Mouse (Mus musculus): Measurements from ENCODE around the gene Dclk2.

Dclk2 gene

DNA sequence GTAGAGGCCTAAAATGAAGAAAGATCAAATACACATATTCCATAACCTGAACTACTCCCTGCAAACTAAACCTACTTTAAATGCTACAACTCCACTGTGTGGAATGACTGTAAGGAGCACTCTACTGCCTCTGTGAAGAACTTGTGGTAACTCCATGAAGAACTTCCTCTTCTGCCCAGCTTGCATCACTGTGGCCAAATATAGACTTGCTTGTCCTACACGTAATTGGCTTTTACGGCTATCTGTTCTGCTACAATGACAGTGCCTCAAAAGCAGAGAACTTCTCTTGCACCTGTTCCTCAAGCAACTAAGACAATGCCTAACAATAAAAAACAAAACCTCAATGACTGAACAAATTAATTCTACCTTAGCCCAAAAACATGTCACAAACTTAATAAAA is 26.2 kb downstream of the Dclk2 start:
- DNase-seq (ENCODE audit: low spot score), result no peak

DNA sequence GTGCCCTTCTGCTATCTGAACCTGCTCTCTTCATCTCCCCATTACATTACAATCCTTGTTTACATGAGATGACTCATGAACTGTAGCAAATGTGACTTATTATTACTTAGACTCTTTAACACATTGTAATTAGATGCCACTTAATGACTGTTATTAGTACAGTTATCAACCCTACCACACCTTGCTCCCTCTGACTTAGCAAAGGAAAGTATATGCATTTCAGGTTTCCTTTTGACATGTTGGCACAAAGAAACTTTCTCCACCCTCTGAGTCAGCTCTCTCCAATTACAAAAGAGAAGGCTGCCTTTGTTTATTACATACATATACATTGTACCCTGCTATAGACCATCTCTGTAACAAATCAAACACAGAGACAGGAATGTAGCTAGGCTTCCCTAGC is 33.1 kb downstream of the Dclk2 start:
- DNase-seq (ENCODE audit: low spot score), result no peak

DNA sequence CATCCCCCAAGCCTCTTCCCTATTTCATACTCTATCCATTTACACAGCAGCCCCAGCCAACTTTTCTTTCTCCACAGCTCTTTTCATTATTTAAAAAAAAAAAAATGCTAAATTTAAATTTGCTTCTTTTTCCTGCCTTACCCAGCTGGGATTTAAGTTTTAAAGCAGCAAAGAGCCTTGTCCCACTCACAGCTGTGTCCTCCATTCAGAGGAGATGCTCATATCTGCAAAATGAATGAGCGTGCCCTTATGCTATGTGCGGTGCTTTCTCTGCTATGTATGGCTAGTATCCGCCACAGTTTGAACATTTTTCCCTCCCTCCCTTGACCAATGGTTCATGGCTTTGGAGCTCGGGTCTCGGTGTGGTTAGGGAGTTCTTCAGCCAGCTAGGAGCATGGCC is 35.5 kb downstream of the Dclk2 start:
- DNase-seq (ENCODE audit: low spot score), result no peak

DNA sequence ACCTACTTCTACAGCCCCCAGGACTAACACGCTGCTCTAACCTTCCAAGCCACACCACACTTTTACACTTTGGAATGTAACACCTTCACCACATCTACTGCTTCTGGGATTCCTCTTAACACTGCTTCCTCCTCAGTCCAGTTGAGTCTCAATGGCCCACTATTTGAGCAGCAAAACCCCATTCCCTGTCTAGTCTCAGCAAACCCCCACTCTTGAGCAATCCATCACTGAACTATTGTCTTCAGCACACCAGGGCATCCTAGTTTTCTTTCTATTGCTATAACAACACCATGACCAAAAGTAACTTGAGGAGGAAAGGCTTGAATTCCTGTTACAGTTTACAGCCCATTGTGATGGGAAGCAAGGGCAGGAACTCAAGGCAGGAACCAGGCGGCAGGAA is 36.2 kb downstream of the Dclk2 start:
- DNase-seq (ENCODE audit: low spot score), result no peak

DNA sequence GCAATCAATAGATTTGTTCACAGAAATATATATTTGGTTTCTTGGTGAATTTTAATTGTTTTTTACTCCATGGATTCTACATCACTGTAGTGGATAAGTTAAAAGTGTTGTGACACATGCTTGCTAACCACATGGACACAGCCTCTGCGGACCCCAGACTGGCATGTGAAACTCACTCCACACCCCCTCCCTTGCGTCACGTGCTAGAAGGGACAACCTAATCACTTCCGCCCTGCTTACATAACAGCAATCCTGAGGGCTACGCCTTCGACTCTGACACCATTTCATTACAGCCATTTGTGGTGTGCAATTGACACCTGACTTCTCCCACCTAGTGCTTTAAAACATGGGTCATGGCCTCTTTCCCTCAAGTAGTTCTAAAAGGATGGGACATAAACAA is 36.7 kb downstream of the Dclk2 start:
- DNase-seq (ENCODE audit: low spot score), result no peak

DNA sequence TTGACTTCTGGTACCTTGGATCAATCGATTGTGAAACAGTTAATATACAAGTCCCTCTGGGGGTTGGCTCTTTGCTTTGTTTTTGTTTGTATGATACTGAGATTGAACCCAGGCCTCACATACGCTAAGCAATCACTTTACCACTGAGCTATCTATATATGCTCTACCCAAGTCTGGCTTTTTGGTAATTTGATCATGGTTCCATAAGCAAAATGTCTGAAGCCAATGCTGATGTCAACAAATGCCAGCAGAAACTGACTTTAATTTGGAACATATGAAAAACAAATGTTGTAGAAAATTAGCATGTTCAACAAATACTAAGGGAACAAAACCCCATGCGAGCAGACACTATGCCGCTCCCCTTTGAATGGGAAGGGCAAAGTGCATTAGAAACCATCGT is 44.7 kb downstream of the Dclk2 start:
- DNase-seq (ENCODE audit: low spot score), result no peak

DNA sequence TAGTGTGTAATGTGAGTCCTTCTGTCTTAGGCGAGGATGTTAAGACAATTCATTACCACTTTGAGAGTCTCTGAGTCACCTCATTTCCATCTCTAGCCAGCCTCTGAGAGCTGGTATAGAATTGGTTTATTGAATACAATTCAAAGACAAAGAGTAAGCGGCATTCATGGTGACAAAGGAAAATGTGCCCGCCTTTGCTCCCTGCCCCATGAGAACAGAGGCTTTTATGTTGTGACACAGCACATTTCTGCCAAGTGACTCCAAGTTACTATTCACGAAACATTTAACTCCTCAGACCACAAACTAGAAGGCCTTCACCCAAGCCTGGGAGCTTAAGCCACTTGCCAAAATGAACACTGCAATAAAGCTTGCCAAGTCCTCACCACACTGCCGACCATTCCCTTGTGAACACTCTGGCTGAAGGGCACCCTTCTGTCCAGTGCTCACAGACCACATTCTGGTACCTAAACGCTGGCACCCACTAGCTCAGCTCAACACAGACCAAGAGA is 47.5 kb downstream of the Dclk2 start:
- no peak for DNase-seq (ENCODE audit: low spot score)

DNA sequence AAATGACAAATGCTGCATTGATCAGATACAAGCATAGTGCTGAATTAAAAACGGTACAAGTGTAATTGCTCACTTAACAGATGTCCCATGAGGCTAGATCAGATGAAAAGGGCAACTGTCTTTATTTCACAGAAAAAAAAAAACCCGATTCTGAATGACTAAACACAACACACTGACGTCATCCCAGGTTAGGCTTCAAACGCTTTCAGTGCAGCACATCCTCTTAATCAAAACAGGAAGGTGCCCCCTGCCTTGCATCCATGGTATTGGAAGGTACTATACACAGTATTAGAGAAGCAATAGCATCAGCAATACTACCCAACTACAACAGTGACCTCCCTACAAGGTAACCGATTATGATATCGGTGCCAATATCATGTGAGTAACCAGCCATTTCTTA is 49.7 kb downstream of the Dclk2 start:
- no peak for DNase-seq (ENCODE audit: low spot score)

DNA sequence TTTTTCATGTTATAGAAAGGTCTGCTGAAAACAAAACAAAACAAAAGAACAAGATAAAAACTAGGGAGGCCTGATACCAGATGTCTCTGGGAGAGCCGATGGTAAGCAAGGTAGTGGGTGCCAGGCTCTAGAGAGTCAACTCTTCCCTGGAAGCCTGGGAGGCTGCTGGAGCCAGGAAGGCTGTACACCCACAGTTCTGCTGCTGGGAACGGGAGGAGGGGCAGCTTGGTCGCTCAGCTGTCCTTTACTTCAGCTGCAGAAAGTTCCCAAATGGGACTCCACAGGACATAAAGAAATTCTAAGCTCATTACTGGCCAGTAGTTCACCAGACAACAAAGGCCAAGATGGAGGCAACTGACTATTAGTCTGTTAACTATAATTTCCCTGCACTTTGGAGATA is 50.2 kb downstream of the Dclk2 start:
- DNase-seq (ENCODE audit: low spot score), result no peak

DNA sequence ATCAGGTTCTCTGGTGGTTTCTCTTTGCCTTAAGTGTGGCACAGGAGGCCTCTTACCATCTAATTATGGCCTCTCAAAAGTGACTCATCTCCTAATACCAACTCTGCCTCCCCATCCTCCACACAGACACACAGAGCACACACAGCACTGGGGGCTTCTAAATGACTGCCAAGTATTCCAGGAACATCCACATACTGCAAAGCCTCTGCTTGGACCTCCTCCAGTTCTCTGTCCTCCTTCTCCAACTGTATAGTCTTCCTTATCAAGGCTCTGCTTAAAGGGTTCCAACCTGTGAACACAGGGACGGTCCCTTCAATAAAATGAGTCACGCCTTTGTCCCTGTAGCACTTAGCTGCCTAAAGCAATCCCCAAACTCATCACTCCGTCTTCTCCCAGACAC is 51.9 kb downstream of the Dclk2 start:
- no peak for DNase-seq (ENCODE audit: low spot score)

DNA sequence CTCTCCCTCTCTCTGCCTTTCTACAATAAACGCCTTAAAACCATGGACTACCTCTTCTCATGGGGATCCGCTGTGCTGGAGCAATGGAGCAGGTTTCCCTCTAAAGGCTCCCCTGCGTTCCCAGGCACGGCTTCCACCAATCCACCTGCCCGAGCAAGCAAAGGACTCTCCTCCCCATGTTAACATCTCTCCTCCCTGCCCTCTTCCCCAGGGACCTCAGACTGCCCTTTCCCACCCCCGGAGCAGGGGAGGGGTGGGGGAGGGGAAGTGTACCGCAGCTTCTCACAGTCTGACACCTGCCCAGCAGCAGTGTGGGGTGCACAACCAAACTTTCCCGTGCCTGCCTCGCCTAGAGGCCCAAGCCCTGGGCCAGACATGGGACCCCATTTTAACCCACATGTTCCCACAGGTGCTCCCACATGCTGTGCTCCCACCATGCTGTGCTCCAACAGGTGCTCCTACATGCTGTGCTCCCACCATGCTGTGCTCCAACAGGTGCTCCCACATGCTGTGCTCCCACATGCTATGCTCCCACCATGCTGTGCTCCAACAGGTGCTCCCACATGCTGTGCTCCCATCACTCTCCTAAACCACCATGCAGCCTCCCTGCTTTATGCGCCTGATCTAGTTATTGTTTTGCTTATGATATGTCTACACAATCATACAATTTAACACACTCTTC is 57.2 kb downstream of the Dclk2 start:
- DNase-seq (ENCODE audit: low spot score), result no peak

DNA sequence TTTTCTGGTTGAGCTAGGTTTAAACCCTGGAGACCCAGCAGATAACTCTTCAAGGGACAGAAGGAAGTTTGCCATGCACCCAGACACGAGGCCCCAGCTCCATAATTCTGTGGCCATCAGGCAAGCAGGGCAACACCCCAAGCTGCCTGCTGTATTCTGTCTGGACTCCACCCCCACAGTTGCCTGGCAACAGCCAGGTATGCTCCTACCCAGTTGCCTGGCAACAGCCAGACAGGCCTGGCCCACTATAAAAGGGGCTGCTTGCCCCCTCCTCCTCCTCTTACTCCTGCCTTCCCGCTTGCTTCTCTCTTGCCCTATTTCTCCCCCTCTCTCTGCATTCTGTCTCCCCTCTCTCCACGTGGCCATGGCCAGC is 57.7 kb downstream of the Dclk2 start:
- DNase-seq (ENCODE audit: low spot score), result peak; percentile 81

DNA sequence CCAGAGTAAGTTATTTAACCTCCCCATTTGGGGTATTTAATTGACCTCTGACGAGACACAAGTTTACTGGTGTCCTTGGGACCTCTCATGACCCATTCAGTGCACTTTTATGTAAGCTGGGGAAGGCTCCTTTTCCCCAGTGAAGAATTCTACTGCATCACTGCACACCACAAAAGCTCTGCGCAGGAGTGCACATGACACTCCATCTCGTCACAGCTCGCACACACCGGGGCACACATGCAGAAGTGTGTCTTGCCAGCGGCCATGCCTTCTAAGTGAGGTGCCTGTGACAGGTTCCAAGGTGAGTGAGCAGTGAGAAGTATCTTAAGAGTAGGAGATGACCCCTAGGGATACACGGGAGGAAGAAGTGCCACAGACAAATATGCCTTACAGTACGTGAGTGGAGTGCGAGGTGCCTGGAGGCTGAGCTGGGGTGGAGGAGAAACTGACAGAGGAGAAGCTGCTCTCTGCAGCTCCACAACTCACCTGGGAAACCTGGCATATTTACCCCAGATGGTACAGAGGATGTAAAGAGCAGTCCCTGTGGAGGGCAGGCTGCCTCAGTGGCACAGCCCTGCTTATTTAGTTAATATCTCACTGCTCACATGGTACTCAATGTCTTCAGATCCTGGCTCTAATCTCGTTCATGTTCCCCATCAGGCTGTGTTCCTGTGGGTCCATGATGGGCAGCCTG is 58.3 kb downstream of the Dclk2 start:
- DNase-seq (ENCODE audit: low spot score), result no peak

DNA sequence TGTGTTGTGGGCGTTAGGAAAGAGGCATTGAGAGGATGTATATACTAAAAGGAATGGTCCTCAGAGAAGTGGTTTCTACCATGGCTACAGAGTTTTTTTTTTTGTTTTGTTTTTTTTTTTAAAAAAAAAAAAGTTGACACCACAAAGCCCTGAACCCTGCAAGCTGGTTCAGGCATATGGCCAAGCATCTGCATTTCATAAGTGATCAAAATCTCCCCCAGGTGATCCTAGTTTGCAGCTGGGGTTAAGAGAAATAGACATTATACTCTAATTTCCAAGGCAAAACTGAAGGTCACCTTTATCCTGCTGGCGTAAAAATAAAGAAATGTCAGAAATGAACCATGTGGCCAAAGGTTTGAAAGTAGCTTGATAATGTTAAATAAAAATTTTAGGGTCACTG is 60.9 kb downstream of the Dclk2 start:
- DNase-seq (ENCODE audit: low spot score), result no peak

DNA sequence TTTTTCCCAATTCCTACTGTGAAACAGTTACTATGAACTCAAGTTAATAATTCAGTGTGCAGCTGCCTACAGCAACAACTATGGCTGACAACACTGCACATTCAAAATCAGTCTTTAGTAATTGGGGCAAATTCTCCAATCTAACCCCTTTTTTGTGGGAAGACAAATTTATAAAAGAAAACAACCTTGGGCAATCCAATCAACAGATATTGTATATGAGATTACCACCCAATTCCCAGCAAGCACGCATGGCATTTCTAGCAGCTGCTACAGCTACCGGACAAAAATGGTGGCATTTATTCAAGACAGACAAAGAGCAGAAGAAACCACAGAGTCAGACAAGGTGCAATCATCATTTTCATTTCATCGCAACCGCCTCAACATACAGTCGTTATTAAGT is 62.0 kb downstream of the Dclk2 start:
- DNase-seq (ENCODE audit: low spot score), result no peak

DNA sequence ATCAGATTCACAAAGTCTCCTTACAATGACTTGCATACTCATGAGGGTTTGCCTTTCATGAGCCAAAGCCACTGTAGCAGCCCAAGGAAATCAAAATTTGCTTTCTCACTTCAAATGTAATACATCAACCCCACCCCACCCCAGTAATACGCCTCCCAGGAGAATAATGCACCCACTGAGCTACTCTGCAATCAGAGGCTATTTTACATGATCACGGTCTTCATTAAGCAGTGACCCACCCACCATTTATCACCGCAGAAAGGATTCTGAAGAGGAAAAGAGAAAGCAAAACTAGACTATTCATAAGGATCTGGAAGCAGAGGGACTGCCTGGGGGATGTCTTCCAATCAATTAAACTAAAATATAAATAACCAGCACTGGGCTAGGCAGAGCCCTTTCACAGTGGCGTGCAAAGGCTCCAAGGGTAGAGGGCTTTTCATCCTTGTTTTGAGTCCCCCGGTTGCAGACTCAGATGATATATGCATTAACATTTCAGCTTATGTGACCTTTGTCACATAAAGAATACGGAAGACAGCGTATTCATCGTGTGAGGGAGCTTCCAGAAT is 62.7 kb downstream of the Dclk2 start:
- no peak for DNase-seq (ENCODE audit: low spot score)

DNA sequence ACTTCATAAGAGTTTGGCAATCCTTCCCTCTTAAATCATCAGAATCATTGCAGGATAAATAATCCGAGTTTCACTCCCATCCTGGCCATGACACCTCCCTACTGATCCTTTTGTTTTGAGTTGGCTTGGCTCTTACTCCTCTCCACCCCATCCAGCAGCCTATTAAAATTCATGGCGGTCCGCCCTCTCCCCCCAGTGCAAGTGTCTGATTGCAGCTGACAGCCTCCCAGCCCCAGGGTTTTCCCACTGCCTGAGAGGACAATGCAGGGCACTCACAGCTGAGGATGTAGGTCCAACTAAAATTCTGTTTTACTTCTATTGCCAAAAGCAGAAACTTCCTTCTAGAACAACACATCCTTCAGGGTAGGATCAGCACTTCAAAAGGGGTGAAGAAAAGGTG is 67.8 kb downstream of the Dclk2 start:
- no peak for DNase-seq (ENCODE audit: low spot score)

DNA sequence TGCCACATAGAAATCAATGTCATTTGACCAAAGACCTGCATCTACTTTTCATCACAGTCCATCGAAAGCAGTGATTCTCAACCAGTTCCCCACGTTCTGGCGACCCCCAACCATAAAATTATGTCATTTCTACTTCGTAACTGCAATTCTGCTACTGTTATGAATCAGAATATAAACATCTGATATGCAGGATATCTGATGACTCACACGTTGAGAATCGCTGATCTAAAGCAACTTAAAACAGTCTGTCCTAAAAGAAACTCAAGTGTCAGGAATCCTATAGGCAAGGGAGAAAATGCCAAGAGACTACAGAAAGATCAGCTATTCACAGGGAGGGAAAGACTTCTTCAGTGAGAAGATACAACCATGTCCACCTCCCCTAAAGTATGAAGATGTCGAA is 69.5 kb downstream of the Dclk2 start:
- DNase-seq (ENCODE audit: low spot score), result no peak

DNA sequence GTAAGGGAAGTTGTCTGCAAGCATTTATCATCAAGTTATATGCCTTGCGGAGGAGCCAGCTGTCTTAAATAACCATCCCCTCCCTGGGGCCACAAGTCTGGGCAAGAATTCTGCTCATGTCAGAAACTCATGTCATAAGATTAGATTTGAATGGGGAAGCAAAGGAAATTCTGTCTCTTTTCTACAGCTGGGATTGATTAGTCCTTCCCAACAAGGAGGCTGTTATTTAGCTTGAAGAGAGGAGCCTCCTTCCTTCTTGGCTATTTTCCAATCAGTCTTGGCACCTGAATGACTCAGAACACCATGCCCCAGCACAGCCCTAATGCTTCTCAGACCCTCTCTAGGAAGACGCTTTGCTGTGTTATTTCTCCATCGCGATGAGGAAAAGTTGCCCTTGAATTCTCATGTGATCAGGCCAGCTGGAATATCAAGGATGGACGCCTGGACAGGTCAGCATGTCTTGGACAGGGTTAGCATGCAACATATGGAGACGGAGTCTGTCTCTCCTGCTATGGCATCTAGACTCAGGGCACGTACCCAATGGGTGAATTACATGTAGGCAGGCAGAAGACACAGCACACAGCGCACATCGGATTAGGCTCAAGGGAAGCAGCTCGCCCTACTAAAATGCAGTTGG is 70.1 kb downstream of the Dclk2 start:
- DNase-seq (ENCODE audit: low spot score), result peak; percentile 77

DNA sequence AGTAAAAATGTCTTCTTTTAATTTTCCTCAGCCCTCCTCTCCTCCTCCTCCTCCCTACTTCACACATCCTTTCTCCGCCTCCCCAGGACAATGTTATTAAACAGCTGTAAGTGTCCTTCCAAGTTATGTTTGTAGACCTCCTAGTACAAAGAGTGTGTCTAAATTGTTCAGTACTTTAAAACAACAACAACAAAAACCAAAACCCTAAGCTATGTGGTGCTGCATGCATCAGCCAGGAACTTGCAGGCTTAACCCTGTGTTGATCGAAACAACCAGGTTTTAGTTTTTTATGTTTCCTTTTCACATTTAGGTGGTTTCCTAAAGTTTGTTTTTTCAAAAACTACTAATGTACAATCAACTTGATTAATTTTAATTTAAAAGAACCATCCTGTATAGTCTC is 71.3 kb downstream of the Dclk2 start:
- no peak for DNase-seq (ENCODE audit: low spot score)

DNA sequence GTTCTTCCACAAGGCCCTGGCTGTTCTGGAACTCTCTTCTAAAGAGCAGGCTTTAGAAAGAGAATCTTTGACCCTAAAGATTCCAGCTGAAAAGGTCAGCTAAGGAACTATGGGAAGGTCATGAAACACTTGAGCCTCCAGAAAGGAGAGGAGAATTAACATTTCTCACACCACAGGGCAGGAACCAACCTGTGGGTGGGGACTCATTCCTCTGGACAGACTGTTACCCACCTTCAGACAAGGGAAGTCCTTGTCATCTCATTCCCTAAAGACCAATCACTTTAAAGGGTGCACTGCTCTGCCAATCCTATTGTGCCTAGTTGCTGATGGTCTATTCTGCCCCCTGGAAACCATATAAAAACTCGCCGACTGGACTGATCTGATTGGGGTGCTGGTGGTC is 73.1 kb downstream of the Dclk2 start:
- no peak for DNase-seq (ENCODE audit: low spot score)

DNA sequence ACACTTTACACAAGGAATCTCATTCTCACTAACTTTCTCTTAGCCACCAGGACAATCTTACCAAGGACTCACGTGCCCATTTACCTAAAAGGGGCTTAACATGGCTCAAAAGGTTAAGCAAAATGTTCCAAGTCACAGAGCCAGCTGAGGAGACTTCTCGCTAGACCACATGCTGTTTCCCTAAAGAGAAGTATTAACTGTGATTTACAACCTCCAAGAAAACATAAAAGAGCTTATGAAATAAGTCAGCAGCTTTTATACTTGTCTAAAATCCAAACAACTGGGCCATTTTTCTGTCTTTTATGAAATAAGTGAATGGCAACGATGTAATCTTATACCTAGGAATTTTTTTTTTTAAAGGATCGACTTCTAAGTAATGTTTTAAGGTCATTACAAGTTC is 74.6 kb downstream of the Dclk2 start:
- DNase-seq (ENCODE audit: low spot score), result peak; percentile 55

DNA sequence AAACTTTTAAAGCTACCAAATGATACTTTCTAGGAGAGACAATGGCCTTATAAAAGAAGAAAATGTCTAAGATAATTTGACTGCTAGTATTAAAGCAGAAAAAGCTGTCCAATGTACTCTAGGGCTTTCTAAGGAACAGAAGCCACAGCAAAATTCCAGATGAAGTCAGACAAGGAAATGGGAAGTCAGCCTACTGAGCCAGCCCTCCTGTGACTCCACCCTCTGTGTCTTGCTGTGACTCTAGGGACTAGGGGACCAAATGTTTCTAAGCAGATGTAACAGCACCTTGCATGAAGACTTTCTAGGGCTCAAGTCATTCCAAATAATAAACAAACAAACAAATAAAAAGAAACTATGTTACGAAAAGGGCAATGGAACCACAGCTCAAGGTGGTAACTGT is 75.1 kb downstream of the Dclk2 start:
- DNase-seq (ENCODE audit: low spot score), result no peak
